Mouse (Mus musculus) liver, embryonic 13.5 days (tissue): Measurements from ENCODE around the gene Nkx2-2. TPM values are rescaled to one million over a fixed set of nuclear protein-coding genes. Genes with fewer than 3 reads are reported as not detected.
A peak's percentile ranks its signal among the peaks of the same experiment; 100 is the strongest.

Source experiments
- ATAC-seq: fragments of 200-750 bp; cut with Nextera tagmentation; 2 replicates; pipeline ENCODE4 v1.8.0; 2017; ENCODE audit warnings: low read depth, mild to moderate bottlenecking, moderate number of reproducible peaks, moderate library complexity
- DNase-seq: peaks from one replicate; pipeline ENCODE4 v3.0.0; 2022
- H3K27ac ChIP-seq: fragments of 300-500 bp; sonication (generic); 2 replicates; pipeline ENCODE4 v1.5.1; 2015; ENCODE audit warnings: moderate library complexity, mild to moderate bottlenecking, inconsistent platforms
- H3K27me3 ChIP-seq: fragments of 300-500 bp; sonication (generic); 2 replicates; pipeline ENCODE4 v1.6.1; 2015; ENCODE audit warnings: mild to moderate bottlenecking, inconsistent platforms
- H3K36me3 ChIP-seq: fragments of 300-500 bp; sonication (generic); 2 replicates; pipeline ENCODE4 v1.6.1; 2015; ENCODE audit warnings: mild to moderate bottlenecking, inconsistent platforms
- H3K4me1 ChIP-seq: fragments of 300-500 bp; sonication (generic); replicated peaks from 2 replicates; pipeline ENCODE4 v1.6.1; 2015; ENCODE audit warnings: inconsistent platforms
- H3K4me2 ChIP-seq: fragments of 300-500 bp; sonication (generic); 2 replicates; pipeline ENCODE4 v1.6.1; 2015; ENCODE audit warnings: inconsistent platforms, mild to moderate bottlenecking, moderate library complexity
- H3K4me3 ChIP-seq: fragments of 300-500 bp; sonication (generic); replicated peaks from 2 replicates; pipeline ENCODE4 v1.5.1; 2015; ENCODE audit warnings: mild to moderate bottlenecking, inconsistent platforms
- H3K9ac ChIP-seq: fragments of 300-500 bp; sonication (generic); 2 replicates; pipeline ENCODE4 v1.6.1; 2015; ENCODE audit warnings: mild to moderate bottlenecking, inconsistent platforms
- H3K9me3 ChIP-seq: fragments of 300-500 bp; sonication (generic); replicated peaks from 2 replicates; pipeline ENCODE4 v1.6.1; 2016; ENCODE audit warnings: inconsistent platforms
- WGBS: fragments of 180-500 bp; shearing (Covaris S2); methylation state at CpG from one replicate; pipeline ENCODE4 v1.1.7; 2015; ENCODE audit not compliant: insufficient replicate concordance; 5-methylcytosine and 5-hydroxymethylcytosine counted together
- polyA plus RNA-seq: library from polyadenylated mRNA; unstranded; fragments of >200 nt; fragmentation: Nextera tagmentation; extraction: Ambion mirVana; gene quantifications from 2 replicates; pipeline ENCODE4 v1.2.1, GENCODE M21; 2015

Nkx2-2 gene
- polyA plus RNA-seq, 1 experiment from 2014 or later, result not detected

GRCm38 (mm10) chr2:147188074-147188700 is 5.9 kb downstream of the Nkx2-2 start:
- H3K4me3 ChIP-seq, result no peak overlapping the region
- no peaks in the 10 kb centered on the region for H3K9me3 ChIP-seq
- DNase-seq, result no peak
- H3K27ac ChIP-seq, result no peak overlapping the region
- no peak overlapping the region for H3K9ac ChIP-seq
- no peak overlapping the region for H3K4me2 ChIP-seq
- no peaks in the 10 kb centered on the region for H3K36me3 ChIP-seq
- WGBS, result 2% methylated on average over 28 of the region's 28 CpGs
- no peak for ATAC-seq
- peaks cover 10% of the 10 kb centered on the region; the same call in 1 of the 2 replicates for H3K4me1 ChIP-seq
- H3K27me3 ChIP-seq, result peaks cover 96% of the 10 kb centered on the region

- Histone ChIP-seq H3K9me3 (no peaks in the 10 kb centered on the region), H3K27ac (no peak overlapping the region), H3K4me1 (peaks cover 10% of the 10 kb centered on the region; the same call in 1 of the 2 replicates), H3K4me3 (no peak overlapping the region), H3K36me3 (no peaks in the 10 kb centered on the region), H3K4me2 (no peak overlapping the region), H3K9ac (no peak overlapping the region), H3K27me3 (peaks cover 96% of the 10 kb centered on the region)
- DNase-seq, result no peak
- WGBS, result 2% methylated on average over 30 of the region's 33 CpGs
- no peak for ATAC-seq
Measured at GRCm38 (mm10) chr2:147187061-147187870, 6.8 kb downstream of the Nkx2-2 start.

GRCm38 (mm10) chr2:147186261-147186681 is 7.8 kb downstream of the Nkx2-2 start:
- DNase-seq, result no peak

GRCm38 (mm10) chr2:147185561-147185960 is 8.5 kb downstream of the Nkx2-2 start:
- Histone ChIP-seq H3K27ac (no peak overlapping the region), H3K4me3 (no peak overlapping the region), H3K9ac (no peak overlapping the region), H3K9me3 (no peaks in the 10 kb centered on the region), H3K36me3 (no peaks in the 10 kb centered on the region), H3K4me1 (peaks cover 10% of the 10 kb centered on the region; the same call in 1 of the 2 replicates), H3K4me2 (no peak overlapping the region), H3K27me3 (peaks cover 98% of the 10 kb centered on the region)
- WGBS, result 1% methylated on average over 23 of the region's 23 CpGs
- no peak for DNase-seq
- ATAC-seq, result no peak

More at GRCm38 (mm10) chr2:147186261-147186681, 7.8 kb downstream of the Nkx2-2 start:
- Histone ChIP-seq H3K27ac (no peak overlapping the region), H3K4me1 (peaks cover 10% of the 10 kb centered on the region; the same call in 1 of the 2 replicates), H3K36me3 (no peaks in the 10 kb centered on the region), H3K27me3 (peaks cover 98% of the 10 kb centered on the region), H3K4me2 (no peak overlapping the region), H3K9me3 (no peaks in the 10 kb centered on the region), H3K4me3 (no peak overlapping the region), H3K9ac (no peak overlapping the region)
- ATAC-seq, result no peak
- WGBS, result 1% methylated on average over 25 of the region's 25 CpGs

GRCm38 (mm10) chr2:147184071-147184990 is 9.7 kb downstream of the Nkx2-2 start:
- H3K9ac ChIP-seq, result no peak overlapping the region
- under 1% methylated on average over 59 of the region's 65 CpGs for WGBS
- no peaks in the 10 kb centered on the region for H3K9me3 ChIP-seq
- DNase-seq, result no peak
- no peak for ATAC-seq
- H3K27ac ChIP-seq, result no peak overlapping the region
- H3K4me2 ChIP-seq, result peak overlapping the region; percentile 46
- H3K4me1 ChIP-seq, result peaks cover 10% of the 10 kb centered on the region; the same call in 1 of the 2 replicates
- H3K27me3 ChIP-seq, result peaks cover 97% of the 10 kb centered on the region
- H3K36me3 ChIP-seq, result no peaks in the 10 kb centered on the region
- peak overlapping the region; percentile 18; the same call in 1 of the 2 replicates for H3K4me3 ChIP-seq

- Histone ChIP-seq H3K9me3 (no peaks in the 10 kb centered on the region), H3K9ac (no peak overlapping the region), H3K4me3 (no peak overlapping the region), H3K4me2 (peak overlapping the region; percentile 46), H3K36me3 (no peaks in the 10 kb centered on the region), H3K4me1 (peaks cover 12% of the 10 kb centered on the region; the same call in 1 of the 2 replicates), H3K27me3 (peaks cover 97% of the 10 kb centered on the region), H3K27ac (no peak overlapping the region)
- DNase-seq (no peak), ATAC-seq (no peak)
- WGBS, result 4% methylated on average over 12 of the region's 12 CpGs
Measured at GRCm38 (mm10) chr2:147183521-147183920, 10.5 kb downstream of the Nkx2-2 start.

- ATAC-seq (0 out of 2 replicates have a peak, but pooled peaks have one; percentile 29), DNase-seq (no peak)
- Histone ChIP-seq H3K9ac (no peak overlapping the region), H3K4me3 (no peak overlapping the region), H3K36me3 (no peaks in the 10 kb centered on the region), H3K4me1 (peaks cover 19% of the 10 kb centered on the region), H3K9me3 (no peaks in the 10 kb centered on the region), H3K4me2 (0 out of 2 replicates have a peak overlapping the region, but pooled peaks have one; percentile 4), H3K27me3 (peaks cover 97% of the 10 kb centered on the region), H3K27ac (no peak overlapping the region)
- 4% methylated on average over 25 of the region's 25 CpGs for WGBS
Measured at GRCm38 (mm10) chr2:147182709-147183260, 11.3 kb downstream of the Nkx2-2 start.

GRCm38 (mm10) chr2:147181926-147182708 is 11.9 kb downstream of the Nkx2-2 start:
- 15% methylated on average over 18 of the region's 18 CpGs for WGBS
- Histone ChIP-seq H3K9me3 (no peaks in the 10 kb centered on the region), H3K4me3 (no peak overlapping the region), H3K36me3 (no peaks in the 10 kb centered on the region), H3K27me3 (peaks cover 92% of the 10 kb centered on the region), H3K9ac (no peak overlapping the region), H3K4me1 (peaks cover 19% of the 10 kb centered on the region), H3K4me2 (no peak overlapping the region), H3K27ac (no peak overlapping the region)
- ATAC-seq (no peak), DNase-seq (no peak)

- DNase-seq, result no peak
- H3K27ac ChIP-seq, result no peak overlapping the region
Measured at GRCm38 (mm10) chr2:147181304-147181665, 12.8 kb downstream of the Nkx2-2 start.

GRCm38 (mm10) chr2:147180649-147181303 is 13.3 kb downstream of the Nkx2-2 start:
- ATAC-seq (no peak), DNase-seq (no peak)
- H3K4me1 ChIP-seq, result peaks cover 19% of the 10 kb centered on the region
- H3K4me2 ChIP-seq, result no peak overlapping the region
- no peaks in the 10 kb centered on the region for H3K9me3 ChIP-seq
- H3K27ac ChIP-seq, result no peak overlapping the region
- WGBS, result 7% methylated on average over 32 of the region's 32 CpGs
- H3K9ac ChIP-seq, result no peak overlapping the region
- peaks cover 83% of the 10 kb centered on the region for H3K27me3 ChIP-seq
- H3K36me3 ChIP-seq, result no peaks in the 10 kb centered on the region
- H3K4me3 ChIP-seq, result no peak overlapping the region

More at GRCm38 (mm10) chr2:147181304-147181665, 12.8 kb downstream of the Nkx2-2 start:
- 10% methylated on average over 5 of the region's 5 CpGs for WGBS
- ATAC-seq, result no peak
- no peaks in the 10 kb centered on the region for H3K36me3 ChIP-seq
- peaks cover 88% of the 10 kb centered on the region for H3K27me3 ChIP-seq
- H3K4me2 ChIP-seq, result no peak overlapping the region
- H3K9me3 ChIP-seq, result no peaks in the 10 kb centered on the region
- peaks cover 19% of the 10 kb centered on the region for H3K4me1 ChIP-seq
- no peak overlapping the region for H3K4me3 ChIP-seq
- no peak overlapping the region for H3K9ac ChIP-seq
